Mouse (Mus musculus) heart, embryonic 12.5 days (tissue): ENCODE measurements around the gene Baiap2l1. TPM values are rescaled to one million over a fixed set of nuclear protein-coding genes. Genes with fewer than 3 reads are reported as not detected.

Source experiments
- ATAC-seq: fragments of 200-750 bp; cut with Nextera tagmentation; 2 replicates; pipeline ENCODE4 v1.8.0; 2017; ENCODE audit warnings: moderate TSS enrichment, moderate library complexity; ENCODE audit not compliant: insufficient number of reproducible peaks, low FRiP score
- H3K27ac ChIP-seq: fragments of 300-500 bp; sonication (generic); 2 replicates; pipeline ENCODE4 v1.5.1; 2016; ENCODE audit warnings: mild to moderate bottlenecking, moderate library complexity; ENCODE audit not compliant: poor library complexity, severe bottlenecking
- H3K27me3 ChIP-seq: fragments of 300-500 bp; sonication (generic); replicated peaks from 2 replicates; pipeline ENCODE4 v1.6.1; 2016; ENCODE audit warnings: mild to moderate bottlenecking, moderate library complexity
- H3K36me3 ChIP-seq: fragments of 300-500 bp; sonication (generic); 2 replicates; pipeline ENCODE4 v1.6.1; 2016; ENCODE audit warnings: mild to moderate bottlenecking, moderate library complexity
- H3K4me1 ChIP-seq: fragments of 300-500 bp; sonication (generic); replicated peaks from 2 replicates; pipeline ENCODE4 v1.6.1; 2016; ENCODE audit warnings: mild to moderate bottlenecking
- H3K4me2 ChIP-seq: fragments of 300-500 bp; sonication (generic); 2 replicates; pipeline ENCODE4 v1.6.1; 2016; ENCODE audit warnings: mild to moderate bottlenecking, moderate library complexity
- H3K4me3 ChIP-seq: fragments of 300-500 bp; sonication (generic); 2 replicates; pipeline ENCODE4 v1.5.1; 2016; ENCODE audit warnings: mild to moderate bottlenecking
- H3K9ac ChIP-seq: fragments of 300-500 bp; sonication (generic); 2 replicates; pipeline ENCODE4 v1.6.1; 2016; ENCODE audit warnings: mild to moderate bottlenecking, moderate library complexity
- H3K9me3 ChIP-seq: fragments of 300-500 bp; sonication (generic); replicated peaks from 2 replicates; pipeline ENCODE4 v1.6.1; 2016; ENCODE audit warnings: mild to moderate bottlenecking, moderate library complexity
- WGBS: fragments of 180-500 bp; shearing (Covaris S2); methylation state at CpG from one replicate; pipeline ENCODE4 v1.1.7; 2016; 5-methylcytosine and 5-hydroxymethylcytosine counted together
- polyA plus RNA-seq: library from polyadenylated mRNA; unstranded; fragments of >200 nt; fragmentation: Nextera tagmentation; extraction: Ambion mirVana; gene quantifications from 2 replicates; pipeline ENCODE4 v1.2.1, GENCODE M21; 2016

The Baiap2l1 gene
- polyA plus RNA-seq, 1 experiment from 2014 or later = 11.5 TPM

- Histone ChIP-seq H3K4me2 (no peak overlapping the region), H3K9ac (no peak overlapping the region), H3K4me1 (peaks cover 22% of the 10 kb centered on the region), H3K36me3 (peaks cover 29% of the 10 kb centered on the region), H3K9me3 (no peaks in the 10 kb centered on the region), H3K27ac (no peak overlapping the region), H3K4me3 (no peak overlapping the region), H3K27me3 (no peaks in the 10 kb centered on the region)
- 76% methylated on average over 5 of the region's 5 CpGs for WGBS
- ATAC-seq = no peak
Measured at GRCm38 (mm10) chr5:144284599-144284998, 73.3 kb downstream of the Baiap2l1 start.

GRCm38 (mm10) chr5:144283551-144284031, 74.3 kb downstream of the Baiap2l1 start:
- Histone ChIP-seq H3K27ac (no peak overlapping the region), H3K36me3 (peaks cover 35% of the 10 kb centered on the region), H3K9ac (no peak overlapping the region), H3K9me3 (no peaks in the 10 kb centered on the region), H3K4me2 (no peak overlapping the region), H3K27me3 (no peaks in the 10 kb centered on the region), H3K4me3 (no peak overlapping the region), H3K4me1 (peaks cover 22% of the 10 kb centered on the region)
- WGBS = 64% methylated on average over 8 of the region's 8 CpGs
- ATAC-seq = no peak

DNA sequence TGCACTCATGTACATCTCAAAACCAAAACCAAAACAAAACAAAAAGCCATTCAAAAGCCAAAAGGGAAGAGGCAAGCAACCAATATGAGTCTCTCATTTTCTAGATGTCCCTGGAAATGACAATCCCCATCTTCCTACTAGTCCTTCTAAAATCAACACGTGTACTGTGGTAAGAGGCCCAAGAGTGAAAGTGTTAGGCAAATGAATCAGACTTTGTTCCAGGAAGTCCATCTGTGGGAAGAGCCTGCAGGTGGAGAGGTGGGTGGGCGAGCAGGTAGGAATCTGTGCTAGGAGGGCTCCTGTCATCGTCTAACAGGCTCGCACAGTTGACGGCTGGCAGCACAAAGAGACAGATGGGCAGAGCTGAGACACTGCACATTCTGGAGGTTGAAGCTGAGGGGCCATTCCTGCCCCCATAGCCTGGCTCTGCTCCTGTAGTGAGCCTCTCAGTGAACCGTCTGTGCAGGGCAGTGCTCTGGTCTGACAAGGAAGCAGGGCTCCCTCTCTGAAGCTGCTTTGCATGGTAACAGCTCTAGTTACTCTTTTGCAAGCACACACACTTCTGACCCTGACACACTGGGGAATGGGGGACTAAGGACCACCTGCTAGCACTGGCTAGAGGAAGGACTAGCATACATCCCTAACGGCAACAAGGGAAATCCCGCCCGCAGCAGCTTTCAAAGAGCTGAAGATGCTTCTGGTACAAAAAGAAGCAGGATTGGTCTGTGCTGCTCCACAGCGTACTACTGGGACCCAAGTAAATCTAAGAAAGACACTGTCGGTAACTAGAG, 75.2 kb downstream of the Baiap2l1 start:
- no peaks in the 10 kb centered on the region for H3K9me3 ChIP-seq
- no peak for ATAC-seq
- no peak overlapping the region for H3K4me3 ChIP-seq
- H3K4me2 ChIP-seq = no peak overlapping the region
- peaks cover 20% of the 10 kb centered on the region for H3K4me1 ChIP-seq
- 73% methylated on average over 11 of the region's 11 CpGs for WGBS
- no peak overlapping the region for H3K9ac ChIP-seq
- H3K27ac ChIP-seq = no peak overlapping the region
- H3K36me3 ChIP-seq = peaks cover 44% of the 10 kb centered on the region
- H3K27me3 ChIP-seq = no peaks in the 10 kb centered on the region

DNA sequence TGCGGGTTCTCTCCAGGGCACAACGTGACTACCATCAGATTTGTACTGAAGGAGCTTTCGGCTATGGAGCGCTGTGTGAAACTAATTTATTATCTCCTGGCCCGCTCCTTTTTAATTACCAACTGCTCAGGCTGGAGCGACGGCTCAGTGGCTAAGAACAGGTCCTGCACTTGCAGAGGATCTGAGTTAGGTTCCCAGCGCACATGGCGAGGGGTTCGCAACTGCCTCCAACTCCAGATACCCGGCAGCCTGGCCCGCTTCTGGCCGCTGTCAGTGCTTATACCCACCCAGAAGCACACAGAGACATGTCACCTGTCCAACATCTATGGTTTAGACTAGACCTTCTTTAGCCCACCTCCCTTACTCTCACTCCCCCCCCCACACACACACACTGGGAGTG, 78.0 kb downstream of the Baiap2l1 start:
- no peak for ATAC-seq
- H3K36me3 ChIP-seq = peaks cover 53% of the 10 kb centered on the region
- WGBS = 94% methylated on average over 13 of the region's 13 CpGs
- no peak overlapping the region for H3K4me3 ChIP-seq
- no peaks in the 10 kb centered on the region for H3K27me3 ChIP-seq
- no peak overlapping the region for H3K9ac ChIP-seq
- H3K4me1 ChIP-seq = peaks cover 23% of the 10 kb centered on the region
- no peak overlapping the region for H3K4me2 ChIP-seq
- H3K27ac ChIP-seq = no peak overlapping the region
- H3K9me3 ChIP-seq = no peaks in the 10 kb centered on the region

DNA sequence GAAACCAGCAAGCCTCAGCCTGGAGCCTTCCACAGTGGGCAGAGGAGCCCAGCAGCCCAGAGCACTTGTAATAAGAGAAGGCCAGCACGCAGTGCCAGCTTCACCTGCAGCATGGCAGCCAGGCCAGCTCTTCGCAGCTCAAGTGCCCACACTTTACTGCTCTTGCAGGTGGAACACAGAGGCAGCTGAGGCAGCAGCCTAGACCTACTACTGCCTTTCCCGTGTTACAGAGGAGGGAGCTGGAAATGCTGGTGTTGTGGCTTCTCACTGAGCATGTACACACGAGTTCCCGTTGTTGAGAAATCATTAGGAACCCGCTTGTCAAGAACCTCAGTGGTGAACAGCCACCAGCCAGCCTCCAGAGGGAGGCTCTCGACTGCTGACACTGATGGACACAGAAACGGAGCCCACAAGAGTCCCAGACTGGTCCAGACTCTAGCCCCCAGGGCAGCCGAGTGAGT, 78.8 kb downstream of the Baiap2l1 start:
- WGBS = 77% methylated on average over 9 of the region's 9 CpGs
- no peak for ATAC-seq
- H3K4me2 ChIP-seq = no peak overlapping the region
- no peaks in the 10 kb centered on the region for H3K27me3 ChIP-seq
- peaks cover 27% of the 10 kb centered on the region for H3K4me1 ChIP-seq
- H3K4me3 ChIP-seq = no peak overlapping the region
- peaks cover 53% of the 10 kb centered on the region for H3K36me3 ChIP-seq
- H3K27ac ChIP-seq = no peak overlapping the region
- no peak overlapping the region for H3K9ac ChIP-seq
- H3K9me3 ChIP-seq = no peaks in the 10 kb centered on the region

GRCm38 (mm10) chr5:144278374-144278960, 79.4 kb downstream of the Baiap2l1 start:
- H3K9ac ChIP-seq = no peak overlapping the region
- H3K4me2 ChIP-seq = no peak overlapping the region
- no peaks in the 10 kb centered on the region for H3K27me3 ChIP-seq
- H3K9me3 ChIP-seq = no peaks in the 10 kb centered on the region
- ATAC-seq = no peak
- H3K27ac ChIP-seq = no peak overlapping the region
- H3K4me3 ChIP-seq = no peak overlapping the region
- peaks cover 50% of the 10 kb centered on the region for H3K36me3 ChIP-seq
- peaks cover 27% of the 10 kb centered on the region for H3K4me1 ChIP-seq
- WGBS = 86% methylated on average over 12 of the region's 13 CpGs

DNA sequence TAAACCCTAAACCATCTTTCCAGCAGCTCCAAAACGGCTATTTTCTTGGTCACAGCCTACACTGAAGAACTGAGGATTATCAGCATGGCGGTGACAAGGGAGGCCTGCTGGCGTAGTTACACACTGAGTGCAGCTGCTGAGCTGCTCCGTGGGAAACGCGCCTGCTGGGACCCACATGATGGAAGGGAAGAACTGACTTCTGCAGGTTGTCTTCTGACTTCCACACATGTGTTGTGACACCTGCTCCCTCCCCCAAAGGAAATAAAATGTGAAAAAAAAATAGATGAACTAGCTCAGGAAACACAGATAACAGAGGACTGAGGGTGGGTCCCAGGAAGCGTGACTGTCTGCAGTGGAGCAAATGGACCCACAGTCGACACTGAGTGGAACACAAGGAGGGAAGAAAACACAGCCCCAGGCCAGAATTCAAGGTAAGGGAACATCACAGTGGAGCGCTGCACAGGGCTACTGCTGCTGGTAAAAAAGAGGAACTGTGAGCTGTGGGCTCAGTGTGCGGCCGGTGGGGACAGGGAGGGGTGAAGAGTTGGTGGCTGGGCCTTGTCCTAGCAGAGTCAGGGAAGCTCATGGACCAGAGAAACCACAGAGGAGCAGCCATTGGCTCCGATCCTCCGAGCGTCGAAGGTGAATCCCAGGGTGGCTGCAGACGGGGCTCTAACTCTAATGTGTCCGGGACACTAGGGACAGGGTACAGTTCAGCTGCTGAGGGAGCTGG, 80.8 kb downstream of the Baiap2l1 start:
- Histone ChIP-seq H3K9ac (no peak overlapping the region), H3K36me3 (peaks cover 42% of the 10 kb centered on the region), H3K27me3 (no peaks in the 10 kb centered on the region), H3K9me3 (no peaks in the 10 kb centered on the region), H3K4me2 (no peak overlapping the region), H3K4me3 (no peak overlapping the region), H3K27ac (peak overlapping the region; percentile 47; the same call in 1 of the 2 replicates), H3K4me1 (peaks cover 30% of the 10 kb centered on the region)
- WGBS = 66% methylated on average over 17 of the region's 17 CpGs
- ATAC-seq = no peak

DNA sequence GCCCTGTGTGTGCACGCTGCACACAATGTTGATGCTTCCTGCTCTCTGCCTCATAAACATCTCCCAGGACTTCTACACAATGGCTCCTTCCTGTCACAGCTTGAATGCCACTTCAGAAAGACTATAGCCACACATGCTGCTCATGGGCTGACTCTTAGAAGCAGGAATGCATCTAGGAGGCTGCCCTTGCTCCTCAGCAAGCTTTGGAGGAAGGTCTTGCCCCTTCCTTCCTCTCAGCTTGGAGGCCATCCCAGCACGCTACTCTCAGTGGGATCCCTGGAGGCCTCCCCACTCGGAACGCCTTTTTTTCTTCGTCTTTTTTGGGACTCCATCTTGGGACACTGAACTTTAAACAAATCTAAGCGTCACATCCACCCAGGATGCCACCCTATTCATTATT, 83.0 kb downstream of the Baiap2l1 start:
- 65% methylated on average over 6 of the region's 6 CpGs for WGBS
- Histone ChIP-seq H3K36me3 (peaks cover 26% of the 10 kb centered on the region), H3K4me1 (peaks cover 45% of the 10 kb centered on the region), H3K4me3 (no peak overlapping the region), H3K9ac (no peak overlapping the region), H3K4me2 (no peak overlapping the region), H3K27me3 (no peaks in the 10 kb centered on the region), H3K27ac (no peak overlapping the region), H3K9me3 (no peaks in the 10 kb centered on the region)
- ATAC-seq = no peak

GRCm38 (mm10) chr5:144271772-144272171, 86.1 kb downstream of the Baiap2l1 start:
- ATAC-seq = peak; percentile 43; the same call in 1 of the 2 replicates
- Histone ChIP-seq H3K9me3 (no peaks in the 10 kb centered on the region), H3K4me2 (0 out of 2 replicates have a peak overlapping the region, but pooled peaks have one; percentile 15), H3K27ac (peak overlapping the region; percentile 23; the same call in 1 of the 2 replicates), H3K36me3 (peaks cover 2% of the 10 kb centered on the region; the same call in 1 of the 2 replicates), H3K4me1 (peaks cover 58% of the 10 kb centered on the region), H3K27me3 (no peaks in the 10 kb centered on the region), H3K4me3 (no peak overlapping the region), H3K9ac (no peak overlapping the region)
- 5% methylated on average over 5 of the region's 5 CpGs for WGBS

GRCm38 (mm10) chr5:144271118-144271517, 86.8 kb downstream of the Baiap2l1 start:
- Histone ChIP-seq H3K9ac (no peak overlapping the region), H3K4me1 (peaks cover 63% of the 10 kb centered on the region), H3K4me3 (no peak overlapping the region), H3K27ac (peak overlapping the region; percentile 23; the same call in 1 of the 2 replicates), H3K9me3 (no peaks in the 10 kb centered on the region), H3K4me2 (no peak overlapping the region), H3K27me3 (no peaks in the 10 kb centered on the region), H3K36me3 (peaks cover 6% of the 10 kb centered on the region)
- 52% methylated on average over 3 of the region's 3 CpGs for WGBS
- ATAC-seq = no peak

GRCm38 (mm10) chr5:144270420-144270819, 87.5 kb downstream of the Baiap2l1 start:
- Histone ChIP-seq H3K36me3 (peaks cover 11% of the 10 kb centered on the region), H3K27ac (no peak overlapping the region), H3K27me3 (no peaks in the 10 kb centered on the region), H3K4me2 (no peak overlapping the region), H3K9ac (no peak overlapping the region), H3K4me1 (peaks cover 64% of the 10 kb centered on the region), H3K9me3 (no peaks in the 10 kb centered on the region), H3K4me3 (no peak overlapping the region)
- WGBS = 76% methylated on average over 8 of the region's 8 CpGs
- ATAC-seq = no peak
